Mouse (Mus musculus) liver, adult 2 months (tissue): Measurements from ENCODE around the gene Lrrfip1. TPM values are rescaled to one million over a fixed set of nuclear protein-coding genes. Genes with fewer than 3 reads are reported as not detected.
A peak's percentile ranks its signal among the peaks of the same experiment; 100 is the strongest.

ENCODE experiments used
- DNase-seq: peaks from one replicate; pipeline ENCODE4 v3.0.0-alpha.2; 2011; ENCODE audit warnings: low read depth, low spot score; ENCODE audit errors: extremely low read depth
- H3K27ac ChIP-seq: fragments of 200-500 bp; replicated peaks from 2 replicates; pipeline ENCODE4 v1.5.1; 2012; ENCODE audit warnings: low read depth, mild to moderate bottlenecking, control low read depth, inconsistent platforms, low read length; ENCODE audit not compliant: insufficient read depth
- H3K27me3 ChIP-seq: fragments of 200-500 bp; 2 replicates; pipeline ENCODE4 v1.6.1; 2012; ENCODE audit warnings: mild to moderate bottlenecking, moderate library complexity, low read length, inconsistent platforms; ENCODE audit not compliant: control insufficient read depth, insufficient read depth
- H3K36me3 ChIP-seq: fragments of 200-500 bp; 2 replicates; pipeline ENCODE4 v1.6.1; 2012; ENCODE audit warnings: low read length, inconsistent platforms; ENCODE audit not compliant: control insufficient read depth, insufficient read depth
- H3K4me1 ChIP-seq: fragments of 200-500 bp; 2 replicates; pipeline ENCODE4 v1.6.1; 2011; ENCODE audit warnings: low read length; ENCODE audit not compliant: control insufficient read depth, insufficient read depth
- H3K4me3 ChIP-seq: fragments of 200-500 bp; 2 replicates; pipeline ENCODE4 v1.5.1; 2011; ENCODE audit warnings: low read depth, mild to moderate bottlenecking, control low read depth, low read length, moderate library complexity; ENCODE audit not compliant: insufficient read depth
- H3K79me2 ChIP-seq: fragments of 200-500 bp; 2 replicates; pipeline ENCODE4 v1.6.1; 2012; ENCODE audit warnings: inconsistent platforms, mild to moderate bottlenecking, low read length, moderate library complexity; ENCODE audit not compliant: control insufficient read depth, insufficient read depth
- H3K9ac ChIP-seq: fragments of 200-500 bp; 2 replicates; pipeline ENCODE4 v1.6.1; 2012; ENCODE audit warnings: low read depth, mild to moderate bottlenecking, control low read depth, inconsistent platforms, low read length
- CTCF ChIP-seq: fragments of 200-500 bp; IDR thresholded peaks from 2 replicates; pipeline ENCODE4 v1.5.1; 2011; ENCODE audit warnings: low read depth, low read length, control low read depth
- POLR2A ChIP-seq: fragments of 200-500 bp; IDR thresholded peaks from 2 replicates; pipeline ENCODE4 v1.6.1; 2011; ENCODE audit warnings: low read length, control low read depth; ENCODE audit not compliant: insufficient read depth; ENCODE audit errors: extremely low read depth
- WGBS: fragments of 180-500 bp; shearing (Covaris S2); methylation state at CpG from one replicate; pipeline ENCODE4 v1.1.7; 2018; 5-methylcytosine and 5-hydroxymethylcytosine counted together
- polyA plus RNA-seq: library from polyadenylated mRNA; depleted of rRNA; stranded (reverse); fragments of >200 nt; gene quantifications from 2 replicates; pipeline ENCODE4 v1.2.3, GENCODE M21; 2012
- total RNA-seq: library from RNA; depleted of rRNA; stranded (reverse); fragments of >200 nt; gene quantifications from 2 replicates; pipeline ENCODE4 v1.2.3, GENCODE M21; 2014

Gene Lrrfip1
- total and polyA plus RNA-seq, 2 experiments: 4.8 to 22.4 TPM

DNA sequence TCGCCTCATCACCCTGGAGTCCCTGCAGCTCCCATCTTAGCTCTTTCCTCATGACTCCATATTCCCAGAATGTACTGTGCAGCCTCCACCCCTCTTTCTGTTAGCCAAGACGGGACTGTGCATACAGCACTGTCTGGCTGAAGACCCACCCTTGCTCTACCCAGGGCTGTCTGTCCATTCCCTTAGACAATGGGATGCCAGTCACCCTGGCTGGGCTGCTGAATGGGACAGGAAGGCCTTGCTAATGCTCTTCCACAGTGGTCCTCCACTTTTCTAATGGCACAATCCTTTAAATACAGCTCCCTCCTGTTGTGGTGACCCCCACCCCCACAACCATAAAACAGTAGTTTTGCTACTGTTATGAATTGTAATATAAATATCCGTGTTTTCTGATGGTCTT is 12.8 kb downstream of the Lrrfip1 start:
- Histone ChIP-seq H3K27ac (no peak overlapping the region), H3K79me2 (no peaks in the 10 kb centered on the region), H3K36me3 (no peaks in the 10 kb centered on the region), H3K4me3 (no peak overlapping the region), H3K4me1 (no peaks in the 10 kb centered on the region; the same call in 1 of the 2 replicates), H3K9ac (no peak overlapping the region), H3K27me3 (0 out of 2 replicates have a peak, but pooled peaks cover 2% of the 10 kb centered on the region)
- DNase-seq: no peak
- no peak for TF ChIP-seq CTCF
- no peak for TF ChIP-seq POLR2A
- WGBS: 96% methylated on average over 3 of the region's 3 CpGs

DNA sequence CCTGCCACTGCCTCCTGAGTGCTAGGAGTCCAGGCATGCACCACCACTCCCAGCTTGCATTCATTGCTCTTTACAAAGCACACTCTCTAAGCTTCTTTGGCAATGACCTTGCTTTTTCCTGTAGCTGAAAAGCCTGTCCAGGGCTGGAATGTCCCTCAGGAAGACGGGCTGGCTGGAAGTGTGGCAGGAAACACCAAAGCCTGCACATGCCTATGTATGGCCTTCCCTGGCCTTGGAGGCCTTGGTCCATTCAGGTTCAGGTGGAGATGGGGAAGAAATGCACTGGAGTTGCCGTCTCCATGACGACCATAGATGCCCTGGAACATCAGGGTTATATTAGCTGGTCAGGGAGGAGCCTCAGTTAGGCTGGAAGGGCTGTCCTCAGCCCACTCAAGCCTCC is 15.3 kb downstream of the Lrrfip1 start:
- Histone ChIP-seq H3K79me2 (no peaks in the 10 kb centered on the region), H3K9ac (no peak overlapping the region), H3K4me3 (no peak overlapping the region), H3K4me1 (no peaks in the 10 kb centered on the region; the same call in 1 of the 2 replicates), H3K36me3 (no peaks in the 10 kb centered on the region), H3K27me3 (no peaks in the 10 kb centered on the region), H3K27ac (no peak overlapping the region)
- TF ChIP-seq CTCF (no peak), POLR2A (no peak)
- 83% methylated on average over 3 of the region's 3 CpGs for WGBS
- no peak for DNase-seq

DNA sequence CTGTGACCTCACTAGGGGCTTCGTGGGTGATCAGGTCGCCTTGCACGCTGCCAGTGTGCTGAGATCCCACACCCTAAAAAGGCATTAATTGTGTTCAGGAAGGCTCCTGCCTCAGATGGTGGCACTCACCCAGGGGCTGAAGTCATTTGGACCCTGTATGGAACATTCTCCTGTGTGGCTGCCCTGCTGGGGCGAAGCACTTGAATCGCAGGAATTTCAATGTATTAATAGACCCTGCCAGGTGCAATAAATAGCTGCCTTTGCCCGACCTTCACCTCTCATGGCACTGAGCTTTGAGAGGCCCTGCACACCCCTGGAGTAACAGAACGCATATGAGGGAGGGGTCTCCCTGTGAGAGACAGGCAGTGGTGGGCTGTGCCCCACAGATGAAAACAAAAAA is 17.0 kb downstream of the Lrrfip1 start:
- WGBS: 91% methylated on average over 7 of the region's 7 CpGs
- no peaks in the 10 kb centered on the region for H3K79me2 ChIP-seq
- H3K27ac ChIP-seq: no peak overlapping the region
- H3K27me3 ChIP-seq: no peaks in the 10 kb centered on the region
- H3K36me3 ChIP-seq: no peaks in the 10 kb centered on the region
- no peak for TF ChIP-seq POLR2A
- no peak for TF ChIP-seq CTCF
- H3K4me1 ChIP-seq: no peaks in the 10 kb centered on the region; the same call in 1 of the 2 replicates
- H3K9ac ChIP-seq: no peak overlapping the region
- DNase-seq: no peak
- H3K4me3 ChIP-seq: no peak overlapping the region

DNA sequence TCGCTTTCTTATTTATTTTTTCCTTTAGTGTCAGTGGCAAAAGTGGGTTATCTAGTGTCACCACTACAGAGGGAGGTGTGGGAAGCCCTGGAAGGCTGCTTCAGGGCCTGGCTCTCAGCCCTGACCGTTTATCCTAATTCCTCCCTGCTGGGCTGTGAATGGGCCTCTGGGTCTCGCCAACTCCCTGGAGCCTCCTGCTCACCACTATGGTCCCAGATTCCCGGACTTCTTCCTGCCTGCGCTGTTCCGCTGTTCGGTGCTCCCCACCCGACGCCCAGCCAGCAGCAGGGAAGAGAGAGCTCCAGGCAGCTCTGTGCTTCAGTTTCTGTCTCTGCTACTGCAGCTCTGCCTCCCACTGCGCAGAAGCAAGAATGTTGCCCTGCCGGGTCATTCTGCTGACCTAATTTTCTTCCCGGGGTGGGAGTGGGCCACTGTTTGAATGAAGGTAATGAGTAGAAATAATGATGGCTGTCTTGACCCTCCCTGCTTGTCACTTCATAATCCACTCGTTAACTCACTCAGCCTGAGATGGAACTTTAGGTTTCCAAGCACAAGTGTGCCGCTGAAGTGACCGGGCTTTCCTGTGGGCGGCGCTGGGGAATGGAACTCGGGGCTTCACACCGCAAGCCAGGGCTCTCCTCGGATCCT is 18.7 kb downstream of the Lrrfip1 start:
- Histone ChIP-seq H3K27ac (0 out of 2 replicates have a peak overlapping the region, but pooled peaks have one; percentile 50), H3K4me1 (no peaks in the 10 kb centered on the region; the same call in 1 of the 2 replicates), H3K9ac (no peak overlapping the region), H3K79me2 (no peaks in the 10 kb centered on the region), H3K36me3 (no peaks in the 10 kb centered on the region), H3K4me3 (no peak overlapping the region), H3K27me3 (no peaks in the 10 kb centered on the region)
- DNase-seq: no peak
- 32% methylated on average over 20 of the region's 20 CpGs for WGBS
- TF ChIP-seq CTCF: no peak
- no peak for TF ChIP-seq POLR2A

GRCm38 (mm10) chr1:91019346-91019745 is 20.8 kb downstream of the Lrrfip1 start:
- DNase-seq: no peak

DNA sequence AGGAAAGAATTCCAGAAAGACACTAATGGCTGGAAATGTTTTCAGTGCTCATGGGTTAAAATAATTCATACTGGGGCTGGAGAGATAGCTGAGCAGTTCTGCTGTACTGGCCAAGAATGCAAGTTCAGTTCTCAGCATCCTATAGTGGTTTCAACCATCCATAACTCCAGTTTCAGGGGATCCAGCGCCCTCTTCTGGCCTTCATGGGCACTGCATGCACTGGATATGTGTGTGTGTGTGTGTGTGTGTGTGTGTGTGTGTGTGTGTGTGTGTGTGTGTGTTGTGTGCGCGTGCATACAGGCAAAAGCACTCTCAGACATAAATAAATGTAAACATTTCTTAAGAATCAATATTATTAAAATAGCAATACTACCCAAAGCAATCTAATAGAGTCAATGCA is 22.8 kb downstream of the Lrrfip1 start:
- H3K79me2 ChIP-seq: no peaks in the 10 kb centered on the region

More at GRCm38 (mm10) chr1:91019346-91019745, 20.8 kb downstream of the Lrrfip1 start:
- H3K27me3 ChIP-seq: no peaks in the 10 kb centered on the region
- no peak for TF ChIP-seq CTCF
- TF ChIP-seq POLR2A: no peak
- H3K36me3 ChIP-seq: no peaks in the 10 kb centered on the region
- no peak overlapping the region for H3K4me3 ChIP-seq
- no peak overlapping the region for H3K9ac ChIP-seq
- 72% methylated on average over 2 of the region's 2 CpGs for WGBS
- no peaks in the 10 kb centered on the region for H3K79me2 ChIP-seq
- H3K4me1 ChIP-seq: no peaks in the 10 kb centered on the region; the same call in 1 of the 2 replicates
- H3K27ac ChIP-seq: no peak overlapping the region

More for the DNA sequence above, 22.8 kb downstream of the Lrrfip1 start:
- Histone ChIP-seq H3K27me3 (no peaks in the 10 kb centered on the region), H3K27ac (no peak overlapping the region), H3K36me3 (no peaks in the 10 kb centered on the region), H3K4me3 (no peak overlapping the region), H3K9ac (no peak overlapping the region), H3K4me1 (no peaks in the 10 kb centered on the region; the same call in 1 of the 2 replicates)
- no peak for TF ChIP-seq POLR2A
- TF ChIP-seq CTCF: peak; percentile 67
- 69% methylated on average over 3 of the region's 3 CpGs for WGBS
- DNase-seq: no peak
